Mouse (Mus musculus) myocyte (in vitro differentiated cells): Measurements from ENCODE around the gene Eps8l1. TPM values are rescaled to one million over a fixed set of nuclear protein-coding genes. Genes with fewer than 3 reads are reported as not detected.

ENCODE experiments used
- H3K27me3 ChIP-seq: one replicate; pipeline ENCODE4 v1.6.1; 2011; ENCODE audit not compliant: control insufficient read depth, insufficient read depth, insufficient read length
- H3K36me3 ChIP-seq: one replicate; pipeline ENCODE4 v1.6.1; 2011; ENCODE audit not compliant: control insufficient read depth, insufficient read depth
- H3K4me2 ChIP-seq: one replicate; pipeline ENCODE4 v1.6.1; 2011; ENCODE audit warnings: low read depth, control low read depth
- H3K4me3 ChIP-seq: one replicate; pipeline ENCODE4 v1.5.1; 2011; ENCODE audit warnings: mild to moderate bottlenecking, control low read depth, moderate library complexity
- H3K79me2 ChIP-seq: one replicate; pipeline ENCODE4 v1.6.1; 2011; ENCODE audit not compliant: control insufficient read depth, insufficient read depth
- H3ac ChIP-seq: one replicate; pipeline ENCODE4 v1.6.1; 2011; ENCODE audit not compliant: control insufficient read depth, insufficient read length
- CEBPB ChIP-seq: IDR thresholded peaks from 2 replicates; pipeline ENCODE4 v1.6.1; 2011; ENCODE audit warnings: mild to moderate bottlenecking, moderate library complexity; ENCODE audit not compliant: poor library complexity, insufficient read depth, severe bottlenecking
- E2F4 ChIP-seq: IDR thresholded peaks from one replicate; pipeline ENCODE4 v1.6.1; 2011; ENCODE audit warnings: mild to moderate bottlenecking, control low read depth, moderate library complexity; ENCODE audit not compliant: insufficient read depth
- MAX ChIP-seq: IDR thresholded peaks from one replicate; pipeline ENCODE4 v1.6.1; 2011; ENCODE audit warnings: low read depth, mild to moderate bottlenecking, control low read depth
- MYOD1 ChIP-seq, 3 experiments: IDR thresholded peaks; one replicate each; pipeline ENCODE4 v1.6.1; 2011; ENCODE audit warnings: control low read depth in 2 of 3, low read depth in 2 of 3, mild to moderate bottlenecking in 2 of 3, moderate library complexity in 1 of 3; ENCODE audit not compliant: insufficient read length in 2 of 3, control insufficient read depth in 1 of 3
- MYOG ChIP-seq, 3 experiments: IDR thresholded peaks; one replicate each; pipeline ENCODE4 v1.6.1; 2011; ENCODE audit warnings: control low read depth in 2 of 3, low read depth in 2 of 3, mild to moderate bottlenecking in 2 of 3; ENCODE audit not compliant: insufficient read length in 2 of 3, control insufficient read depth in 1 of 3, insufficient read depth in 1 of 3
- POLR2A ChIP-seq: IDR thresholded peaks from one replicate; pipeline ENCODE4 v1.6.1; 2011; ENCODE audit warnings: low read depth, mild to moderate bottlenecking, control low read depth, moderate library complexity; ENCODE audit not compliant: insufficient read length
- POLR2AphosphoS2 ChIP-seq: IDR thresholded peaks from one replicate; pipeline ENCODE4 v1.6.1; 2011; ENCODE audit warnings: low read depth, control low read depth; ENCODE audit not compliant: insufficient read length
- REST ChIP-seq: IDR thresholded peaks from one replicate; pipeline ENCODE4 v1.6.1; 2011; ENCODE audit warnings: mild to moderate bottlenecking, control low read depth, moderate library complexity; ENCODE audit not compliant: insufficient read depth, insufficient read length
- SRF ChIP-seq: IDR thresholded peaks from one replicate; pipeline ENCODE4 v1.6.1; 2011; ENCODE audit warnings: low read depth; ENCODE audit not compliant: control insufficient read depth, insufficient read length
- TCF12 ChIP-seq: IDR thresholded peaks from one replicate; pipeline ENCODE4 v1.6.1; 2011; ENCODE audit warnings: mild to moderate bottlenecking, control low read depth; ENCODE audit not compliant: poor library complexity, insufficient read depth, severe bottlenecking
- TCF3 ChIP-seq: IDR thresholded peaks from one replicate; pipeline ENCODE4 v1.6.1; 2011; ENCODE audit warnings: low read depth, control low read depth; ENCODE audit not compliant: insufficient read length
- USF1 ChIP-seq: IDR thresholded peaks from one replicate; pipeline ENCODE4 v1.6.1; 2011; ENCODE audit warnings: low read depth, mild to moderate bottlenecking, control low read depth, moderate library complexity
- polyA plus RNA-seq: library from polyadenylated mRNA; unstranded; fragments of >200 nt; fragmentation: generic; extraction: Trizol; gene quantifications from one replicate; pipeline ENCODE4 v1.2.1, GENCODE M21; 2012; ENCODE audit warnings: missing spikeins

The Eps8l1 gene
- polyA plus RNA-seq, 1 experiment, result 0.12 TPM

- TF ChIP-seq MYOG (IDR thresholded peaks at IDR 0.05; ENCODE audit: control insufficient read depth in 1 of 3, insufficient read depth in 1 of 3, insufficient read length in 2 of 3, low read depth in 2 of 3) (no peak), MYOD1 (IDR thresholded peaks at IDR 0.05; ENCODE audit: control insufficient read depth in 1 of 3, insufficient read length in 2 of 3, low read depth in 2 of 3) (peak in 1 of 3 experiments; percentile 26), USF1 (no peak), E2F4 (no peak)
- peak overlapping the region; percentile 43 for H3K4me2 ChIP-seq
- no peak overlapping the region for H3K4me3 ChIP-seq
- H3K79me2 ChIP-seq, result peaks cover 48% of the 10 kb centered on the region
- H3K36me3 ChIP-seq, result peaks cover 22% of the 10 kb centered on the region
- H3K27me3 ChIP-seq, result no peaks in the 10 kb centered on the region
- H3ac ChIP-seq, result no peak overlapping the region
These were observed 30.8 kb downstream of the Eps8l1 start for GRCm38 (mm10) chr7:4491308-4491707.

- peak; percentile 31 for TF ChIP-seq USF1
- TF ChIP-seq TCF12, result no peak
- Histone ChIP-seq H3K4me3 (no peak overlapping the region), H3ac (no peak overlapping the region), H3K36me3 (peaks cover 23% of the 10 kb centered on the region), H3K27me3 (no peaks in the 10 kb centered on the region), H3K79me2 (peaks cover 61% of the 10 kb centered on the region), H3K4me2 (peak overlapping the region; percentile 18)
These were observed 32.1 kb downstream of the Eps8l1 start for GRCm38 (mm10) chr7:4492284-4493224.

DNA sequence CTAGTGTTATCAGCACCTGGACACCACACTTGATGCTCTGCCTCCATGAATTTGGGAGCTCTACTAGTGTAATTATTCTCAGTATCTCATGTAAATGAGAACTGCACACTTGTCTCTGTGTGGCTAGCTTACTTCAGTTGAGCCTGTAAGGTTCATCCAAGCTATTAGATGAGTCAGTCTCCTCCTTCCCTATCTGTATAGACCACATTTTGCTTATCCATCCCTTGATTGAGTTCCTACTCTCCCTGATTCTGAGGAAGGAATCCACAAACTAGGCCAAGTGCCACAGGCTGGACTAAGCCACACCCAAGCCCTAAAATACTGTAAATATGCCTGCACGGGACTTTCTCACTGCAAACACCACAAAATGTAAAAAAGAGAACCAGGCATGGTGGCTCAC lies 33.5 kb downstream of the Eps8l1 start:
- no peak for TF ChIP-seq REST
- TF ChIP-seq MAX, result no peak
- no peak for TF ChIP-seq POLR2AphosphoS2
- TF ChIP-seq USF1, result no peak
- TF ChIP-seq TCF3, result no peak
- no peak for TF ChIP-seq POLR2A
- no peak for TF ChIP-seq CEBPB
- no peak for TF ChIP-seq MYOD1 (IDR thresholded peaks at IDR 0.05; ENCODE audit: control insufficient read depth in 1 of 3, insufficient read length in 2 of 3, low read depth in 2 of 3)
- TF ChIP-seq TCF12, result no peak
- TF ChIP-seq MYOG (IDR thresholded peaks at IDR 0.05; ENCODE audit: control insufficient read depth in 1 of 3, insufficient read depth in 1 of 3, insufficient read length in 2 of 3, low read depth in 2 of 3), result no peak
- TF ChIP-seq E2F4, result no peak
- no peak for TF ChIP-seq SRF
- Histone ChIP-seq H3K4me3 (no peak overlapping the region), H3K4me2 (no peak overlapping the region), H3K27me3 (no peaks in the 10 kb centered on the region), H3K36me3 (peaks cover 19% of the 10 kb centered on the region), H3ac (no peak overlapping the region), H3K79me2 (peaks cover 66% of the 10 kb centered on the region)

GRCm38 (mm10) chr7:4496468-4496867 lies 36.0 kb downstream of the Eps8l1 start:
- Histone ChIP-seq H3K4me2 (no peak overlapping the region), H3K4me3 (no peak overlapping the region), H3K36me3 (peaks cover 12% of the 10 kb centered on the region), H3K79me2 (peaks cover 79% of the 10 kb centered on the region), H3K27me3 (no peaks in the 10 kb centered on the region), H3ac (no peak overlapping the region)
- TF ChIP-seq POLR2AphosphoS2 (no peak), MAX (no peak), E2F4 (no peak), POLR2A (no peak), REST (no peak), MYOG (IDR thresholded peaks at IDR 0.05; ENCODE audit: control insufficient read depth in 1 of 3, insufficient read depth in 1 of 3, insufficient read length in 2 of 3, low read depth in 2 of 3) (no peak), CEBPB (no peak), TCF12 (no peak), TCF3 (no peak), SRF (no peak), MYOD1 (IDR thresholded peaks at IDR 0.05; ENCODE audit: control insufficient read depth in 1 of 3, insufficient read length in 2 of 3, low read depth in 2 of 3) (no peak), USF1 (no peak)

- Histone ChIP-seq H3K36me3 (peaks cover 12% of the 10 kb centered on the region), H3ac (no peak overlapping the region), H3K4me2 (no peak overlapping the region), H3K4me3 (no peak overlapping the region), H3K79me2 (peaks cover 79% of the 10 kb centered on the region), H3K27me3 (no peaks in the 10 kb centered on the region)
- TF ChIP-seq CEBPB (no peak), POLR2AphosphoS2 (no peak), REST (no peak), MAX (no peak), SRF (no peak), USF1 (no peak), POLR2A (no peak), TCF12 (no peak), MYOD1 (IDR thresholded peaks at IDR 0.05; ENCODE audit: control insufficient read depth in 1 of 3, insufficient read length in 2 of 3, low read depth in 2 of 3) (no peak), TCF3 (no peak), MYOG (IDR thresholded peaks at IDR 0.05; ENCODE audit: control insufficient read depth in 1 of 3, insufficient read depth in 1 of 3, insufficient read length in 2 of 3, low read depth in 2 of 3) (no peak), E2F4 (no peak)
These were observed 36.9 kb downstream of the Eps8l1 start for GRCm38 (mm10) chr7:4497271-4497903.
